Mouse (Mus musculus) spleen, adult 10 weeks (tissue): Measurements from ENCODE around the gene Nelfe. TPM values are rescaled to one million over a fixed set of nuclear protein-coding genes. Genes with fewer than 3 reads are reported as not detected.

Experiments
- polyA plus RNA-seq: library from polyadenylated mRNA; stranded (reverse); fragments of 350-450 nt; fragmentation: Illumina TruSeq; extraction: RNeasy Lipid Tissue Mini Kit (QIAGEN cat#74804); gene quantifications from one replicate; pipeline ENCODE4 v1.2.3, GENCODE M21; 2015; ENCODE audit warnings: low replicate concordance; ENCODE audit not compliant: insufficient read depth

Gene Nelfe
- 16.3 TPM for polyA plus RNA-seq

GRCm38 (mm10) chr17:34849722-34850516, at the start of gene Nelfe, which contains the start of gene Skiv2l:
TSS of gene Nelfe (plus strand) at chr17:34850391.
TSS of gene Skiv2l (minus strand) at chr17:34850210.

GRCm38 (mm10) chr17:34804301-34804700, 45.9 kb upstream of the Nelfe start, which contains the start of gene Cyp21a1:
TSS of gene Cyp21a1 (minus strand) at chr17:34804561.

GRCm38 (mm10) chr17:34836856-34837221, 13.4 kb upstream of the Nelfe start, which contains the start of the genes Stk19 and Dxo:
TSS of gene Stk19 (minus strand) at chr17:34836945.
TSS of gene Dxo (plus strand) at chr17:34837019.

GRCm38 (mm10) chr17:34862416-34863081, 12.4 kb downstream of the Nelfe start, which contains the start of gene Cfb:
TSS of gene Cfb (minus strand) at chr17:34862518.

GRCm38 (mm10) chr17:34879336-34879879, 29.2 kb downstream of the Nelfe start, which contains the start of gene Zbtb12:
TSS of gene Zbtb12 (plus strand) at chr17:34879483.

GRCm38 (mm10) chr17:34881683-34882310, 31.6 kb downstream of the Nelfe start, which contains the start of gene Gm20547:
TSS of gene Gm20547 (minus strand) at chr17:34882042.

GRCm38 (mm10) chr17:34898160-34898586, 48.0 kb downstream of the Nelfe start, which contains the start of the genes C2 and Ehmt2:
TSS of gene C2 (minus strand) at chr17:34898265.
TSS of gene Ehmt2 (plus strand) at chr17:34898469.

Other genes starting within 250 kb of the Nelfe start
- 37.5 TPM for gene Rnf5, start 246.7 kb upstream of the Nelfe start, polyA plus RNA-seq
- 22.9 TPM for gene Agpat1, start 246.1 kb upstream of the Nelfe start, polyA plus RNA-seq
- 2.1 TPM for gene Egfl8, start 234.4 kb upstream of the Nelfe start, polyA plus RNA-seq
- gene Ppt2, start 221.9 kb upstream of the Nelfe start, polyA plus RNA-seq: 30.0 TPM
- gene Prrt1, start 220.9 kb upstream of the Nelfe start, polyA plus RNA-seq: 4.6 TPM
- gene Fkbpl, start 205.6 kb upstream of the Nelfe start, polyA plus RNA-seq: 9.4 TPM
- 16.5 TPM for gene Atf6b, start 203.2 kb upstream of the Nelfe start, polyA plus RNA-seq
- 5.1 TPM for gene Tnxb, start 179.9 kb upstream of the Nelfe start, polyA plus RNA-seq
- 87.9 TPM for gene C4b, start 106.5 kb upstream of the Nelfe start, polyA plus RNA-seq
- gene Cyp21a1, start 45.8 kb upstream of the Nelfe start, polyA plus RNA-seq: 1.4 TPM
- gene Stk19, start 13.4 kb upstream of the Nelfe start, polyA plus RNA-seq: 32.1 TPM
- gene Dxo, start 13.4 kb upstream of the Nelfe start, polyA plus RNA-seq: 22.4 TPM
- 31.3 TPM for gene Skiv2l, start 181 bp upstream of the Nelfe start, polyA plus RNA-seq
- gene Cfb, start 12.1 kb downstream of the Nelfe start, polyA plus RNA-seq: 101 TPM
- gene Zbtb12, start 29.1 kb downstream of the Nelfe start, polyA plus RNA-seq: 3.5 TPM
- not detected for gene Gm20547, start 31.7 kb downstream of the Nelfe start, polyA plus RNA-seq
- 38.7 TPM for gene C2, start 47.9 kb downstream of the Nelfe start, polyA plus RNA-seq
- gene Ehmt2, start 48.1 kb downstream of the Nelfe start, polyA plus RNA-seq: 55.6 TPM
- gene Slc44a4, start 64.1 kb downstream of the Nelfe start, polyA plus RNA-seq: not detected
- gene Neu1, start 80.9 kb downstream of the Nelfe start, polyA plus RNA-seq: 21.7 TPM
- 1.2 TPM for gene Hspa1b, start 108.8 kb downstream of the Nelfe start, polyA plus RNA-seq
- gene Gm20481, start 119.5 kb downstream of the Nelfe start, polyA plus RNA-seq: not detected
- gene Hspa1a, start 121.8 kb downstream of the Nelfe start, polyA plus RNA-seq: 0.52 TPM
- not detected for gene Hspa1l, start 122.3 kb downstream of the Nelfe start, polyA plus RNA-seq
- 45.5 TPM for gene Lsm2, start 131.5 kb downstream of the Nelfe start, polyA plus RNA-seq
- 100 TPM for gene Vars, start 150.6 kb downstream of the Nelfe start, polyA plus RNA-seq
- 0.54 TPM for gene Vwa7, start 166.2 kb downstream of the Nelfe start, polyA plus RNA-seq
- 2.6 TPM for gene Sapcd1, start 177.6 kb downstream of the Nelfe start, polyA plus RNA-seq
- gene Msh5, start 196.4 kb downstream of the Nelfe start, polyA plus RNA-seq: 6.1 TPM
- 228 TPM for gene Clic1, start 199.6 kb downstream of the Nelfe start, polyA plus RNA-seq
- 3.2 TPM for gene Ddah2, start 208.6 kb downstream of the Nelfe start, polyA plus RNA-seq
- gene Ly6g6c, start 215.0 kb downstream of the Nelfe start, polyA plus RNA-seq: 0.26 TPM
- 2.5 TPM for gene Mpig6b, start 215.8 kb downstream of the Nelfe start, polyA plus RNA-seq
- not detected for gene Ly6g6e, start 226.5 kb downstream of the Nelfe start, polyA plus RNA-seq
- gene Ly6g6d, start 227.7 kb downstream of the Nelfe start, polyA plus RNA-seq: not detected
- gene Ly6g6f, start 235.2 kb downstream of the Nelfe start, polyA plus RNA-seq: 0.93 TPM
- 19.7 TPM for gene Abhd16a, start 238.9 kb downstream of the Nelfe start, polyA plus RNA-seq